In genomic region chr3:65912928-65913327, GRCm38 (mm10) we compare ENCODE assay signal across 26 mouse cellular contexts. TPM values are rescaled to one million over a fixed set of nuclear protein-coding genes. Genes with fewer than 3 reads are reported as not detected.
DNase-seq lines count a peak whose midpoint lies in the region; ATAC-seq and TF ChIP-seq lines count a peak whose summit lies in the region.
"Had no signal": no experiment of that assay in that cellular context is flagged by ENCODE, and none has a peak within 500 bp of the region (broad histone marks: within the 10 kb centered on the region; RNA-seq: fewer than 3 reads in every experiment).

No protein-coding gene starts in this region.

- WGBS in limb, embryonic 13.5 days: 38% methylated on average over 4 of the region's 4 CpGs

- no peak for TF ChIP-seq CTCF in layer of hippocampus, adult 2 months (conservative IDR thresholded peaks at IDR 0.05)

- 0 out of 2 replicates have a peak overlapping the region, but pooled peaks have one; percentile 21 for H3K27ac ChIP-seq in layer of hippocampus, adult 2 months
- no peak overlapping the region for H3K27ac ChIP-seq in limb, embryonic 13.5 days
- H3K27ac ChIP-seq: forebrain, embryonic 10.5 days; heart, embryonic 15.5 days; hindbrain, embryonic 13.5 days; liver, embryonic 15.5 days; lung, embryonic 15.5 days had no signal

- no peak overlapping the region for H3K4me2 ChIP-seq in limb, embryonic 13.5 days (replicated peaks)
- H3K4me2 ChIP-seq: heart, embryonic 15.5 days; hindbrain, embryonic 13.5 days; liver, embryonic 15.5 days; lung, embryonic 15.5 days had no signal

- H3K27me3 ChIP-seq in limb, embryonic 13.5 days: no peaks in the 10 kb centered on the region
- H3K27me3 ChIP-seq: heart, embryonic 15.5 days; hindbrain, embryonic 13.5 days; liver, embryonic 15.5 days; lung, embryonic 15.5 days had no signal

- peak; percentile 51 for ATAC-seq in limb, embryonic 13.5 days (ENCODE audit: low FRiP score, low read depth)
- ATAC-seq: activated CD4-positive, CD25-positive, alpha-beta regulatory T cell, adult 4 months; forebrain, embryonic 16.5 days had no signal

- H3K4me1 ChIP-seq in limb, embryonic 13.5 days: 0 out of 2 replicates have a peak, but pooled peaks cover 9% of the 10 kb centered on the region
- H3K4me1 ChIP-seq: forebrain, embryonic 10.5 days; hindbrain, embryonic 13.5 days; liver, embryonic 15.5 days; lung, embryonic 15.5 days; megakaryocyte, embryonic 14.5 days had no signal

- no peaks in the 10 kb centered on the region for H3K9me3 ChIP-seq in limb, embryonic 13.5 days
- H3K9me3 ChIP-seq: heart, embryonic 15.5 days; hindbrain, embryonic 13.5 days; liver, embryonic 15.5 days; lung, embryonic 15.5 days had no signal

- H3K9ac ChIP-seq in limb, embryonic 13.5 days: no peak overlapping the region
- H3K9ac ChIP-seq: heart, embryonic 15.5 days; hindbrain, embryonic 13.5 days; liver, embryonic 15.5 days; lung, embryonic 15.5 days had no signal

- H3K36me3 ChIP-seq in limb, embryonic 13.5 days: no peaks in the 10 kb centered on the region
- H3K36me3 ChIP-seq: forebrain, embryonic 10.5 days; heart, embryonic 15.5 days; hindbrain, embryonic 13.5 days; liver, embryonic 15.5 days; lung, embryonic 15.5 days had no signal

- no peak overlapping the region for H3K4me3 ChIP-seq in layer of hippocampus, adult 2 months
- no peak overlapping the region for H3K4me3 ChIP-seq in limb, embryonic 13.5 days
- H3K4me3 ChIP-seq: forebrain, embryonic 10.5 days; heart, embryonic 15.5 days; hindbrain, embryonic 13.5 days; liver, embryonic 15.5 days; lung, embryonic 15.5 days; megakaryocyte, embryonic 14.5 days had no signal

- peak; percentile 88 for DNase-seq in heart, adult 11 months
- no peak for DNase-seq in heart, adult 9 months (ENCODE audit: low spot score in 2 of 2)
- DNase-seq in layer of hippocampus, adult 2 months (ENCODE audit: low spot score in 2 of 2): no peak
- no peak for DNase-seq in layer of hippocampus, adult 9-10 months (ENCODE audit: low spot score)
- no peak for DNase-seq in MN1 (ENCODE audit: low spot score)
- DNase-seq in ovary, postnatal 10 days (ENCODE audit: low spot score): no peak
- DNase-seq: adrenal gland, adult 8-10 months; cerebellum, adult 18-20 months; cerebellum, postnatal 14 days; heart, adult 18-20 months; heart, postnatal 36 days; kidney, adult 18-20 months; liver; lung, postnatal 36 days; midbrain, embryonic 14.5 days; right cerebral cortex, postnatal 14 days; spleen, adult 18-20 months had no signal

RNA-seq across cellular contexts. Expression of gene Ccnl1, which starts 45.1 kb away (rescaled TPM):
- 10 to 100 TPM; 66.2 to 66.8 TPM for total RNA-seq in layer of hippocampus, adult 2 months (2021)
- 118 and 120 TPM in 2 replicates for polyA plus RNA-seq in limb, embryonic 13.5 days (2015; fragmentation: Nextera tagmentation; extraction: Ambion mirVana)
